Mouse (Mus musculus): ENCODE data around the gene Fndc9. TPM values are rescaled to one million over a fixed set of nuclear protein-coding genes. Genes with fewer than 3 reads are reported as not detected.

Fndc9 gene
- total RNA-seq, 2 experiments from 2014 or later: 0.63 to 1.3 TPM

DNA sequence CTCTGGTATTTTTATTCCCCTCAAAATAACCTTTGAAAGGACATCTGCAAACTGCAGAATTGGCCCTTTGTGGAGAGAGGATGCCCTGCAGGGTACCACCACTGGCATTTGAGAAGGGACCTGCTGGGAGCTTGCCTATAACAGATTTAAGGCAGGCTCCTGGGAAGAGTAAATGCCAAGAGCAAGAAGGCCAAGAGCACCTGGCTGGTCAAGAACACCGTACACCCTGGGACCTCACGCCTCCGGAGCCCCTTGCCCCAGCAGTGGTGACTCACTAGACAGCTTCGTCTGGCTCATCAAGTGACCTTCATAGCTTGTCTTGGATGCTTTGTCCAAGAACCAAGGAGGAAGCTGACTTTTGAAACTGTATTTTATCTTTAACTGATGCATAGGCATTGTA is 2.5 kb upstream of the Fndc9 start:
- no peak for DNase-seq (ENCODE audit: low spot score in 2 of 2)

- peak in 1 of 2 experiments; percentile 63 for DNase-seq (ENCODE audit: low spot score in 2 of 2)
These were observed 1.4 kb upstream of the Fndc9 start for GRCm38 (mm10) chr11:46233966-46234365.

GRCm38 (mm10) chr11:46236976-46237375 is 1.6 kb downstream of the Fndc9 start:
- peak; percentile 50 to 83 for DNase-seq (ENCODE audit: low spot score in 2 of 2)

DNA sequence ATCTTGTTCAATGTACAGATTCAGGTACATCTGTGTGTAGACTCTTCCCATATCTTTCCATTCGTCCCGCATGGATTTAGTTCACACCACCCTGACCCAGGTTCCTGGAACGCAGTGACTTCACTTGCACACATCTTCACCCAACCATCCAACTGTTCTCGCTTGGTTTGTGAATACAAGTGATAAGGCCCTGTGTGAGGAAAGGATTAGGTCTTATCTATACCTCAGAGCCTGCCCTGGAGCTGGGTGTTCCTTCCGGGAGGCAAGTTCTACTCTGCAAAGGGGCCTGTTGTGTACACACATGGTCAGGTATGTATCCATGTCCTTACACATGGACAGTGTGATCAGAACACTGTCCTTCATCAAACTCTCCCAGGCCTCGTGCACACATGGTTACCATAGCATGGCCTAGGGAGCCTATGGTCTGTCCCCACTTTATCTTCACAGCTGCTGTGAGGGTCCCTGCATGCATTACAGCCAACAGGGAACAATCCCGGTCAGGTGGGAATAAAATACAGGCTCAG is 5.9 kb downstream of the Fndc9 start:
- DNase-seq (ENCODE audit: low spot score in 2 of 2): no peak

GRCm38 (mm10) chr11:46241985-46242384 is 6.7 kb downstream of the Fndc9 start:
- no peak for DNase-seq (ENCODE audit: low spot score in 2 of 2)

DNA sequence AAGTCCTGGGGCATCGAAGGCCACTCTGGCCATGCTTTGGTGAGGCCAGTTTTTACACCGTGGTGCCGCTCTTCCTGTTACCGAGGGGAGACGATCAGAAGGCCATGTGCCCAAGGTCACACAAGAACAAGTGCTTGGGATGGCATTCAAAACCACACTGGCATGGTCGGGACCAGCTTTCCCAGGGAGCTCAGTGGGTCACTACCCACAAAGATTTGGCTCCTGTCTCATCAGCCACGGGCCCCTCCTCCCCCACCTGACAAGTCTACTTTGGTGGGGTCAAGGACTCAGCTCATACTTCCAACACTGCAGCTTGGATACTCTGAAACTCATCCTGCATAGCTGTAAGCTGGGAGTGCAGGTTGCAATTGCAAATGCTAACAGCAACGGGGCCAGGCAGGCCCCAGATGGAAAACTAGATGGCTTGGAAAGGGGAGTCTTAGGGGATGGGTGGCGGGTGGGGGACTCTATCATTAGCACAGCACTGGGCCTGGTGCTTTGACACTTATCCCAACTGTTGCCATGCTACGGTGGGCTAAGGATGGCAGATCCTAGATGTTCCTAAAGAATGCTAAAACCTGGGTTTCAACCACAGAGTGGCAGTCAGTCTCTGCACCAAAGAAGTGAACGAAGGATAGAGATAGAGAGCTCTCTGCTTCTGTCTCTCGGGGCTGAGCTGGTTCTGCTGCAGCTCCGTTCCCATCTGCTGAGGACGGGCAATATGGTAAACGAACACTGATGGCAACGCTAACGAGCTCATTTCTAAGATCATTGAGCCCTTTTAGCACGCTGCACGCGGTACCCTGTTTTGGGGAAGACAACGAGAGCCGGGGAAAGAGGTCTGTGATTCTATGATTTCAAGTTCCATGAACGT is 9.6 kb downstream of the Fndc9 start:
- peak in 1 of 2 experiments; percentile 66 for DNase-seq (ENCODE audit: low spot score in 2 of 2)

GRCm38 (mm10) chr11:46245926-46246325 is 10.6 kb downstream of the Fndc9 start:
- no peak for DNase-seq (ENCODE audit: low spot score in 2 of 2)

DNA sequence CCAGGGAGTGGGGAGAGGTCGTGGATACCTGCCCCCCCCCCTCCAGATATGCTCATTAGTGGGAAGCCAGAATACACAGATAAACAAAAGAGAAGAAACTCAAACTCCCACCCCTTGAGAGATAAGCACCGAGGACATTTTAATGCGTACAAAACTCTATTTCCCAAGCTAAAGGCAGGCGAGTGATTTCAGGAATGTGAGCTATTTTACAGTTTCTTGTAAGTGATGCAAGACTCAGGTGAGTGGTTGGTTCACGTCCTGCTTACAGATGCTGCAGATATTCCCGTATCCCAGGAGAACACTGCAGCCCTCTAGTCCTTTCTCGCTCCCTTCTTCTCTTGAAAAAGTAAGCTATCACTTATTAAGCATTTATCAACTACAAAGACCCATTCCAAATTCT is 11.1 kb downstream of the Fndc9 start:
- no peak for DNase-seq (ENCODE audit: low spot score in 2 of 2)

GRCm38 (mm10) chr11:46248352-46248751 is 13.0 kb downstream of the Fndc9 start:
- no peak for DNase-seq (ENCODE audit: low spot score in 2 of 2)

- peak; percentile 63 to 83 for DNase-seq (ENCODE audit: low spot score in 2 of 2)
These were observed 16.7 kb downstream of the Fndc9 start for GRCm38 (mm10) chr11:46251994-46252393.

- DNase-seq (ENCODE audit: low spot score in 2 of 2): no peak
These were observed 20.0 kb downstream of the Fndc9 start for GRCm38 (mm10) chr11:46255291-46255690.

- DNase-seq (ENCODE audit: low spot score in 2 of 2): no peak
These were observed 22.9 kb downstream of the Fndc9 start for GRCm38 (mm10) chr11:46258207-46258606.

DNA sequence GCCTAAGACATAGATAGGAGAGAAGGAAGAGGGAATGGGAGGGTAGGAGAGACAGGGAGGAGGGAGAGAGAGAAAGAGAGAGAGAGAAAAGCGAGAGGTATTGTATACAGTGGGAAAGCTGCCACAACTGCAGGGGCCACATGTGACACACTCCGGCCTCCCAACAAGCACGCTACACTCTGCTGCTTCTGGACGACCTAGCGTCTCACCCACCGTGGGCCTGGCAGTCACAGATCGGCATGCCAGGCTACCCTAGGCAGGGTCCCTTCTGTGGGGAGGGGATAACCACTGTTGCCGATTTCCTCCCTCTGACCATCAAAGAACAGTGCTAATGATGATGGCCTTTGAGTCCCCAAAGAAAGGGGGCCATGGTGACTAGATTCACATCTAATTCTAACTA is 23.4 kb downstream of the Fndc9 start:
- no peak for DNase-seq (ENCODE audit: low spot score in 2 of 2)

DNA sequence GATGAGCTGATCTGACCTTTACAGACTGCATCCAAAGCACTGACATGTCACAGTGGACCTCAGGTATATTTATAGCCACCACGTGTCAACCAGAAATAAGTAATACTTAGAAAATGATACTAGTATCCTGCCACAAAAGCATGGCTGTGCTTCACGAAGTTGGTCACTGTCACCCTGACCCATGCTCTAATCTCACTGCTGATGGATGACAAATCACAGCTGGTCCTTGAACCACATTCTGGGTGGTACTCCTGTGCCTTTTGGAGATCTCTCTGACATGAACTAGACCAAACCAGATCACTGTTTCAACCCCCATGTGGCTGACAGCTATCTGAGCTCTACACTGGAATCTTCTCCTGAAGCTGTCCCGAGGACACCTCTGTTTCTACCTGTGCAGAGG is 27.5 kb downstream of the Fndc9 start:
- no peak for DNase-seq (ENCODE audit: low spot score in 2 of 2)

- no peak for DNase-seq (ENCODE audit: low spot score in 2 of 2)
These were observed 28.0 kb downstream of the Fndc9 start for GRCm38 (mm10) chr11:46263291-46263690.

- DNase-seq (ENCODE audit: low spot score in 2 of 2): no peak
These were observed 29.3 kb downstream of the Fndc9 start for GRCm38 (mm10) chr11:46264584-46264983.

GRCm38 (mm10) chr11:46265031-46265786 is 29.9 kb downstream of the Fndc9 start:
- no peak for DNase-seq (ENCODE audit: low spot score in 2 of 2)

- DNase-seq (ENCODE audit: low spot score in 2 of 2): peak; percentile 46 to 81
These were observed 33.7 kb downstream of the Fndc9 start for GRCm38 (mm10) chr11:46268991-46269390.

DNA sequence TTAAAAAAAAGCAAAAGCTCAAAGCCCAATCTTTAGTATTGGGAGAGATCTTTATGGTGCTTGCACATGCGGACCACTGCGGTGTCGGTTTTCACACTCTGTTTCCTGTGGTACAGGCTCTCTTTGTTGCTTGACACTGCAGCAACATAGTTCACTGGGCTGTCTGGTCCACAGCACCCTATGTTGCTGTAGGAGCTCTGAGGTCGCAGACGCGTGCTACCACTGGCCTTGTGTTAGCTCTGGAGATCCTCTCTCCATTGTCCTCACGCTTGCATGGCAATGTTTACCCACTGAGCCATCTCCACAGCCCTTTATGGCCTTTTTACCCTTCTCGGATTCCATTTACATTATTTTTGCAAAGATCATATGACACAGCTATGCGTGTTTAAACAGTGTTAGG is 34.1 kb downstream of the Fndc9 start:
- no peak for DNase-seq (ENCODE audit: low spot score in 2 of 2)

- no peak for DNase-seq (ENCODE audit: low spot score in 2 of 2)
These were observed 34.6 kb downstream of the Fndc9 start for GRCm38 (mm10) chr11:46269893-46270292.

GRCm38 (mm10) chr11:46272058-46272681 is 36.8 kb downstream of the Fndc9 start:
- DNase-seq (ENCODE audit: low spot score in 2 of 2): no peak

DNA sequence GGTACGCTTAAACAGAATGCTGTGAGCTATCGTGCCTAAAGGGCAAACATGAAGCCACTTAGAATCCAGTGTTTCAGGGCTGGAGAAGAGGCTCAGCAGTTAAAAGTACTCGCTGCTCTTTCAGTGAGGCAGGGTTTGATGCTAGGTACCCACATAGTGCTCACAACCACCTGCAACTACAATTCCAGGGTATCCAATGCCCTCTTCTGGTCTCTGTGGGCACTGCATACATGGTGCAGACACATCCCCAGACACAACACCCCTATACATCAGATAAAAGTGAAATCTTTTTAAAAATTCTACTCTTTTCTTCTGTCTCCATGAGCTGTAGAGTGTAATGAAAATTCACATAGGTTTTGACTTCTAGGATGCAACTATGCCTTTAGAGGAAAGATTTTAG is 38.6 kb downstream of the Fndc9 start:
- no peak for DNase-seq (ENCODE audit: low spot score in 2 of 2)

Data from layer of hippocampus, adult 18-20 months (tissue).